Mouse (Mus musculus) ovary, postnatal 10 days (tissue): ENCODE data around the gene Exoc6b.

Experiments used
- DNase-seq: peaks from one replicate; pipeline ENCODE4 v3.0.0; 2022; ENCODE audit warnings: low spot score

Gene Exoc6b

GRCm38 (mm10) chr6:84882663-84883517 is 186.4 kb downstream of the Exoc6b start:
- no peak for DNase-seq

GRCm38 (mm10) chr6:84875869-84876268 is 193.4 kb downstream of the Exoc6b start:
- no peak for DNase-seq

DNA sequence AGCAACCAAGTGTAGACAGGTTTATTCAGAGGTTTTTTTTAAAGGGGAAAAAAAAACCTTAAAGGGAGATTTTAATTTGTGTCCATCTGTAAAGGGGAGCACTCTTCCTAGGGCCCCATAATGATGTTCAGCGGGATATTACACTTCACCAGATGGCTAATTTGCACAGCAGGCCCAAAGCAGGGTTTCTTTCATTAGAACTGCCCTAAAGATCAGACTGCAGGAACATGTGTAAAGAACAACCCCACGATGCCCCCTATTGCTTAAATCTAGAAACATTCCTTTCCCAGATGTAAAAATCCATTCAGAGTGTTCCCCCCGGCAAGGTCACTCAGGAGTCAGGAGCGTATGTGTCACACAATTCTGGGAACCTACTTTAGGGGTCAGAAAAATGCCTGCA is 202.2 kb downstream of the Exoc6b start:
- no peak for DNase-seq

DNA sequence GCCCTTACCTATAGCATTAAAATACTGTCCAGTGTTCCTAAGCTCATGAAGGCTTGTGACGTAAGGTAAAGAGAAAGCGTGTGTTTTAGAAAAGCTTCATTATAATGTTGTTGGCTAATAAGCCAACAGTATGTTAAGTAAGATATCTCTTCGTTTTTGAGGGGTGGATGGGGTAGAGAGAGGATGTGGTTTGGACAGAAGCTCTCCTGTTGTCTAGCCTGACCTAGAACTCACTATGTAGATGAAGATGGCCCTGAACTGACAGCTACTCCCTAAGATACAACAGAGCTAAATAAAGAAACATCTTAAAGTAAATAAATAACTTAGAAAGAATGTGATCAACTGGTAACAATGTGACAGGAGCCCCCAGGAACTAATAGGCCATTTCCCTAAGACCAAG is 204.7 kb downstream of the Exoc6b start:
- no peak for DNase-seq

DNA sequence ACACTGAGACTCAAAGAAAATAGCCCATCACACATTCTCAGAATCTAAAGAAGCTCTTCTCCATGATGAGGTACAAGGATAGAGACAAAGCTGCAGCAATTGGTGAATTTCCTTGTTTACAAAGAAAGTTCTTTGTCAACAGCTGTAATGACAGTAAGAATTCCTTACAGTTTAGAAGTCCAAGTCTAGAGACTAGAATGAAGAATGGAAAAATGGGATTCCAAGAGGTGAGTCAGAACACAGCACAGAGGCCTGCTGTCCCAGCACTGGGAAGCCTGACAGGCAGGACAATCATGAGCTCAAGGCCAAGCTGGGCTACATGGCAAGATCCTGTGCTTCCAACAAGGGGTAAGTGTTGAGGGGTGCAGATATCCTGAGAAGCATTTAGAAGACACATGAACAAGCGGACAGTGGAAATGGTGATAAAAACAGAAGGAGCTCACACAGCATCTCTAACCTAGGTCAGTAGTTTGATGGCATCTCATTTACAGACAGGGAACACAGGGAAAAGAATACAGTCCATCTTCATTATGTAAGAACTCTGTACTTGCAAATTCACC is 205.4 kb downstream of the Exoc6b start:
- no peak for DNase-seq

DNA sequence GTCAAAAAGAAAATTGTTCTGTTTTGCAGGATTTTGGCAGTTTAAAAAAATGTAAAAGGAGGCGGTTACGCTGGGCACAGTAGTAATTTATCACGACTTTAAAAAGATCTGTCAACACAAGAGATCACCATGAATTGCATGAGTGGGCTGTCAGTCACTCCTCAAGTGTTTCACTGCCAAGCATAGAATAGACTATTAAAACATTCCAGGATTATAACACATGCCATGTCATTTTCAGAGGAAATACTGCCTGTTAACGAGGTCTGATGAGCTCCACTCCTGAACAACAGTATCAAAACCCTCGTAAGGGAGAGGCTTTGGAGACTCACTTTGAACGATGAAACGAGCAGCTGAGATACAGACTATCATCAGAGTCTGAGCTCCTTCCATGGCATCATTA is 223.6 kb downstream of the Exoc6b start:
- DNase-seq, result no peak

- no peak for DNase-seq
These were observed 228.2 kb downstream of the Exoc6b start for GRCm38 (mm10) chr6:84841138-84841537.

DNA sequence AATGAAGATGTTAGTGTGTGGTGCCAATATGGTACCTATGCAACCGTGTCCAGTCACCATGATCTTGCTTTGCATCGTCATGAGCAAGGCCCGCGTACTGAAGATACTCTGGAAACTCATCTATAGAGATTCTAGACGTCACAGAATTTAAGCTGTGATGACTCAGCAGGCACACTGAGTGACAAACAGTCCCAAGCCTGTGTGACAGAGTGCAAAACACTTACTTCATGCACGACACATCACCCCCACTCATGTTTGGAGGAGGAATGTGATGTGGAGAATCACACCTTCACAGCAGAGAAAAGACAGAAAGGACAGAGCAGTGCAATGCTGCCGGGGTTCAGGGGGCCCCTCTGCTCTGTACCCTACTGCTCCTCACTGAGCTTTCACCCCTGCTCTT is 261.8 kb downstream of the Exoc6b start:
- no peak for DNase-seq

DNA sequence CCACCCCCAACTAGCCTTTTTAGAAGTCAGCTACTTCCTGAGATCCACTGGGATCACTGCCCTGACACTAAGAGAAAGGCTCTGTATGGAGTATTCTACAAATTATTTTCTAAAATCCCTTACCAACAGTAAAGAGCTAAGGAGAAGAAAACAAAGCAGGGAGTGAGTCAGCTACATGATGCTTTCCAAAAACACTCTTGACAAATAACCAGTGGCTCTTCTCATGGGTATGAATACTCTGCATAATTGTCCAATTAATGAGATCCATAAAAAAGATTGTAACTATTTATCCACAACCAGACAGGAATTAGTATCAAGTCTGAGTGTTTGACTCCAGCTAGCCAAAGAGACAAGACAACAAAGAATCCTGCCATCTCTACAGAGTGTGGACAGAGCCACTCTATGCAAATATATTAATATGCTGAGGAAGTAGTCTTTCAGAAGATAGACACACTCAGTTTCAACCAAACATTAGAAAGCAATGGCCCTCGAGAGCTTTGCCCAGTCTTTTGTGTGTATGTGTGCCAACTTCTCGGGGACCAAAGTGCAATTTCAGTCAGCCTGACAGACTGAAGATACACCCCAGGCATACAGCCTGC is 263.1 kb downstream of the Exoc6b start:
- DNase-seq, result no peak

- DNase-seq, result no peak
These were observed 270.6 kb downstream of the Exoc6b start for GRCm38 (mm10) chr6:84798736-84799135.

DNA sequence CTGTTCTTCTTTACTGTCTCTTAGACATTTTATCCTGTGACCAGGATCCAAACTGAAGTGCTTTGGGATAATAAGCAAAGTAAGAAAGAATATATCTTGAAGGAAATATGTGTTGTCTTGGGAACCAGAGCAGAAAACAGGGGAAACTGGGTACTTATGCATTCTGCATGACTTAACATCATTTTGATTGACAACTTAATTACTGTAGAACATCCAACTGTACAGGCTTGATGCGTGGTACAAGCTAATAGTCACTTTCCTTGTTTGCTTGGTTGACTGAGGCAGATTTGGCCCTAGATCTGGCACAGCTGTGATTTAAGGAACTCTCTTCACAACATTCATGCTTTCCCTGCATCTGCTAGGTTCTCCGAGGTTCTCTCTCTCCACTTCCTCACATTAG is 285.3 kb downstream of the Exoc6b start:
- no peak for DNase-seq

DNA sequence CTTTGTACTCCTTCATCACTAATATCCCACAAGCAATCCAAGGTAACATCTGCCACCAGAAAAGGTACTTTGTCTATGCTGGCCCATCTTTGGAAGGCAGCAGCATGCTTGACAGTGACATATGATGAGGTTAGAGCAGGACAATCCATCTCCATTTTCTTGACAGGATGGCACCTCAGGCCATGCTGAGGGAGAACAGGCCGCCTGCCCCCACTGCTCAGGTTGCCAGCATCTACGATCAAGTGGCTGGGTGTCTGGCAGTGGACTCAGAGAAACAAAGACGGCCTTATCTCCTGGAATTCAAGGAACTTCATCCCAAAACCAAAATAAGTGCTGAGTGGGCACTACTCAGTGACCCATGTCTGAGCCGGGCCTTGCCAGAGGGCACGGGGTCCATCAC is 289.3 kb downstream of the Exoc6b start:
- DNase-seq, result no peak

GRCm38 (mm10) chr6:84778970-84779369 is 290.3 kb downstream of the Exoc6b start:
- DNase-seq, result no peak

GRCm38 (mm10) chr6:84775908-84776307 is 293.4 kb downstream of the Exoc6b start:
- DNase-seq, result no peak

DNA sequence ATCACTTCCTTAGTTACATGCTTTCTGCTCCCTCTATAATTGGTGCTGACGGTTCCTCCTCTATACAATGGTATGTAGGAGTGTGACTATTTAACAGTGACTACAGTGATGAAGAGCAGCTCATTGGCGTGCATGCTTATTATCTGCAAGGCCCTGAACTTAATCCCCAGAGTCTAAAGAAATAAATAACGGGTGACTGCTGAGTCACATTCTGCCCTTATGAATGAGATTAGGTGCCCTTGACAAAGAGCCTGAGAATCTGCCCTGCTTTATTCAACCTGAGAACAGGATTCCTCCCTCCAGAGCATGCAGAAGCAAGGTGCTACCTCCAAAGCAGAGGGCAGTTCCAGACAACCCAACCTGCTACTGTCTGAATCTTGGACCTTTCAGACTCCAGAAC is 314.0 kb downstream of the Exoc6b start:
- DNase-seq, result no peak

DNA sequence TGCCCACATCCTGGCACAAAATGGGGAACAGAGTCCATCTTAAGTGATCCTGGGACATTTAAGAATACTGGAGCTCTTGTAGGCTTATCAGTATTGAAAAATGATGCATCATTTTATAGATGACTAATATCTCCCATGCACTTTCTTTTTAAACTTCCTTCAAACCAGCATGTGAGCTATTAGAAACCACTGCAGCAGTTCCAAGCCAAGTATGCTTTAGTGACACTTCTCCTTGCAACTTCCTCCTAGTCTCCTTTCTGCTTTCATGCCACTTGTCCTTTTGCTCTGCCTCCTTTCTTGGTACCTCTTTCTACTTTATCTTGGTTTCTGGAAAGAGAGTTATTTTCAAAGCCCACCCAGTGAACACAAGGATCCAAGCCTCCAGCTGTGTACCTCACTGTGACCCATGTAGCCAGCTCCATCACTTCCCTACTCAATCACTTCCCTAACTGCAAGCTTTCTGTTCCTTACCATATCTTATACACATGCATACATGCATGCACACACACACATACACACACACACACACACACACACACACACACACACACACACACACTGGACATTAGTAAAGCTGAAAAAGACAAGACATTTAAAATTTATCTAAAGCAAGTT is 316.4 kb downstream of the Exoc6b start:
- no peak for DNase-seq

DNA sequence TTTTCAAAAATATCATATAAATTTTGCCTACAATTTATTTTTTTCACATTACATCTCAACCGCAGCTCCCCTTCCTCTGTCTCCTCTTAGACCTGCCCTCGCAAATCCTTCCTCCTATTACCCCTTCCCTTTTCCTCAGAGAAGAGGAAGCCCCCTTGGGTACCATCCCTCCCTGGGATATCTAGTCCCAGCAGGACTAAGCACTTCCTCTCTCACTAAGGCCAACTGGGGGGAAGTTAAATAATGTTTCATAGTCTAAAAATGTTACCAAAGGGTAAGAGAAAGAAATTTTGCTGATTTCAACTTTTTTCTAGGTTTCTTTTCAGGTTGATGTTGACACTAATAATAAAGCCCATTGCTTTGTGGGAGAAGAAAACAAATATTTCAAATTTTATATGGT is 317.9 kb downstream of the Exoc6b start:
- DNase-seq, result no peak

- DNase-seq, result no peak
These were observed 322.4 kb downstream of the Exoc6b start for GRCm38 (mm10) chr6:84746847-84747395.

DNA sequence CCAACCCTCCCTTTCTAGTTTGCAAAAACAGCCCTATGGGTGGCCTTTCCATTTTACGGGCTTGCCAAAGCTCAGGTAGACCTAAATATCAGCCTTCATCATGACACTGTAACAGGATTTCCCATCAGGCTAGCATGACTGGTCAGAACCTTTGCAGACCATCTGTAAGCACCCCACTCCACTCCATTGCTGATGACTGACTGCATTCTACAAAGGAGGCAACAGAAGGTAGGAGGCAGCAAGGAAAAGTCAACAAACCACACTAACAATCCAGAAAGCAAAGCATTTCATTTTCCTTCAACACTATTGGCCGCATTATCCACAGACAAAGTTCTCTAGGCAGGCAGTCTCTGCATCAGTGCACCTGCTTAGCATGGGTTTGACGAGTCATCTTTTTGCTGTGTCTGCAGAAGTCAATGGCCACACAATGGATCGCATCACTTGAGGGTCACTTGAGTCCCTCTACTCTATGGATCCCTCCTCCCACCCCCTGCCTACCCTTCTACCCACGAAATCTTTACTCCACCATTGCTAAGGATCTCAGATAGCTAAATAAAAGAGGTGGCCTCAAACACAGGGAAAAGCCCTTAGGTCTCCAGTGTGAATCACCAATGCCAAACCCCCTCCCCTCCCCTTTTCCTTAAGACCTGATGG is 323.0 kb downstream of the Exoc6b start:
- DNase-seq, result no peak

DNA sequence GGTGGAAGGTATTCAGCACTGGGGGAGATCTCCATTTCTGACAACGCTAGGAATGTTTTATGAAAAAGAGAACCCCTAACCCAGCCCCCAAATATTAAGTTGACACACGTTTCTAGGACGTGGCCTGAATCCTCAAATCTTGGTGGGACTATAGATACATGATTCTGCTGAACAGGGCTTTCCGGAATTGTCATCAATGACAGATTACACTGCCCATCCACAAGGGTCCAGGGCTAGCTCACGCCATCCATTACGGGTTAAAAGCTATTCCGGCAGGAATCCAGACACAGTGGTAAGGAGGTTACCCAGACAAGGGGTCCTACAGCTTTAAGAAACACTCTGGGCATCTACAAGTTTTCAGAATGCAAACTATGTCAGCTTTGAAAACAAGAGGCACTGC is 323.7 kb downstream of the Exoc6b start:
- DNase-seq, result no peak

DNA sequence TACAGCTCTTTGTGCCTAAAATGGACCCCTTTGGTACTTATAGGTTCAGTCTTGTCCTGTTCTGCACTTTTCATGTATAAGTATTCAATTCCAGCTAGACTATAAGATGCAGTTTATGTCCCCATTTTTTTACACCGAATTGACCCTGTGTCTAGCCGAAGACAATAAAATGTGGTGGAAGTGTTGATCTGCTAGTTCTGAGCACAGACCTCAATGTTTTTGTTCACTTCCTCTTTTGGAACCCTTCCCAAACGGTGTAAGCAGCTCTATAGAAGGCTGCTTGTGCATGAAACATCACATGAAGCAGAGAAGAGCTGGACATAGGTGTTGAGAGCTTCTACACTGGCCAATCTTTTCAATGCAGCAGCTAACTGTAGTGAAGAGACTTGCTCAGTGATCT is 327.1 kb downstream of the Exoc6b start:
- no peak for DNase-seq

DNA sequence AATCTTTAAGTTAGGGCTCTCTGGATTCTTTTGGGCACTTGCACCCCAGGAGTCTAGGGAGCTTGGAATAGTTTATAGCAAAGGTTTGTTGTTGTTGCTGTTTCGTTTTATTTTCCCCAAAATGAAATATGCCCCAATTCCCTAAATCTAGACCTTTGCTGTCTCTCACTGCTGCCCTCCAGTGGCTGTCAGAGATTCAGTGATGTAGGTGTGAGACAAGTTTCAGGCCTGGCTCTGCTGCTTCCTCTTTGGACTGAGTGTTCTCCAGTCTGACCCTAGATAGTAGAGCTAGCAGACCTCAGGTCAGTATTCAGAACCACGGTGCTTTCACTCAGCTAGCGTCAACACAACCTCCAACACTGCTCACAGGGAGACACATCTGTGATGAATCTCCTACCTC is 332.4 kb downstream of the Exoc6b start:
- DNase-seq, result no peak
